Comparison of ENCODE assay signal across 16 mouse cellular contexts in genomic region chr3:87958476-87958875, GRCm38 (mm10). TPM values are rescaled to one million over a fixed set of nuclear protein-coding genes. Genes with fewer than 3 reads are reported as not detected.
DNase-seq lines count a peak whose midpoint lies in the region; ATAC-seq and TF ChIP-seq lines count a peak whose summit lies in the region.
"Had no signal": no experiment of that assay in that cellular context is flagged by ENCODE, and none has a peak within 500 bp of the region (broad histone marks: within the 10 kb centered on the region; RNA-seq: fewer than 3 reads in every experiment).

No protein-coding gene starts in this region.

- H3K4me3 ChIP-seq in forebrain, embryonic 11.5 days (ENCODE audit: low read depth, low read length), result no peak overlapping the region
- no peak overlapping the region for H3K4me3 ChIP-seq in forebrain, embryonic 16.5 days (replicated peaks; ENCODE audit: low read length)
- no peak overlapping the region for H3K4me3 ChIP-seq in kidney, embryonic 16.5 days (ENCODE audit: low read length)
- no peak overlapping the region for H3K4me3 ChIP-seq in embryonic facial prominence, embryonic 13.5 days
- H3K4me3 ChIP-seq in limb, embryonic 14.5 days (replicated peaks; ENCODE audit: low read length), result no peak overlapping the region
- H3K4me3 ChIP-seq: heart, embryonic 15.5 days; hindbrain, embryonic 12.5 days had no signal

- H3K27me3 ChIP-seq in forebrain, embryonic 11.5 days (ENCODE audit: control insufficient read depth, insufficient read depth, low read length), result no peaks in the 10 kb centered on the region
- no peaks in the 10 kb centered on the region for H3K27me3 ChIP-seq in forebrain, embryonic 16.5 days (replicated peaks; ENCODE audit: control insufficient read depth, insufficient read depth, low read length)
- H3K27me3 ChIP-seq in kidney, embryonic 16.5 days (ENCODE audit: insufficient read depth, low read length), result no peaks in the 10 kb centered on the region
- H3K27me3 ChIP-seq in embryonic facial prominence, embryonic 13.5 days, result no peaks in the 10 kb centered on the region
- no peaks in the 10 kb centered on the region for H3K27me3 ChIP-seq in limb, embryonic 14.5 days (ENCODE audit: control insufficient read depth, insufficient read depth, low read length)
- H3K27me3 ChIP-seq: hindbrain, embryonic 12.5 days; Patski had no signal

- WGBS in forebrain, embryonic 11.5 days, result 25% methylated on average over 4 of the region's 4 CpGs
- 28% methylated on average over 4 of the region's 4 CpGs for WGBS in forebrain, embryonic 16.5 days
- WGBS in kidney, embryonic 16.5 days, result 8% methylated on average over 4 of the region's 4 CpGs
- WGBS in embryonic facial prominence, embryonic 13.5 days, result 21% methylated on average over 4 of the region's 4 CpGs
- 34% methylated on average over 4 of the region's 4 CpGs for WGBS in limb, embryonic 14.5 days

- no peak for DNase-seq in forebrain, embryonic 11.5 days (ENCODE audit: low spot score)
- no peak for DNase-seq in kidney, postnatal 14 days
- no peak for DNase-seq in limb, embryonic 14.5 days (ENCODE audit: low spot score)
- DNase-seq in testis, postnatal 14 days (ENCODE audit: low spot score), result no peak
- DNase-seq: cerebellum, postnatal 14 days; gastrocnemius, postnatal 36 days; lung, postnatal 10 days; retina, postnatal 1 day had no signal

- H3K4me2 ChIP-seq in forebrain, embryonic 11.5 days (ENCODE audit: low read depth, low read length, severe bottlenecking), result no peak overlapping the region
- no peak overlapping the region for H3K4me2 ChIP-seq in forebrain, embryonic 16.5 days (ENCODE audit: low read length)
- no peak overlapping the region for H3K4me2 ChIP-seq in kidney, embryonic 16.5 days (replicated peaks; ENCODE audit: low read depth, low read length)
- H3K4me2 ChIP-seq in embryonic facial prominence, embryonic 13.5 days, result no peak overlapping the region
- H3K4me2 ChIP-seq in limb, embryonic 14.5 days (replicated peaks; ENCODE audit: low read depth, low read length, severe bottlenecking), result no peak overlapping the region
- H3K4me2 ChIP-seq: heart, embryonic 15.5 days; hindbrain, embryonic 12.5 days had no signal

- peaks cover 20% of the 10 kb centered on the region for H3K4me1 ChIP-seq in forebrain, embryonic 11.5 days (replicated peaks; ENCODE audit: control insufficient read depth, insufficient read depth, low read length)
- peaks cover 15% of the 10 kb centered on the region for H3K4me1 ChIP-seq in forebrain, embryonic 16.5 days (replicated peaks; ENCODE audit: control insufficient read depth, insufficient read depth, low read length)
- peaks cover 26% of the 10 kb centered on the region; the same call in 1 of the 2 replicates for H3K4me1 ChIP-seq in kidney, embryonic 16.5 days (ENCODE audit: insufficient read depth, low read length)
- peaks cover 35% of the 10 kb centered on the region for H3K4me1 ChIP-seq in embryonic facial prominence, embryonic 13.5 days
- H3K4me1 ChIP-seq in limb, embryonic 14.5 days (ENCODE audit: control insufficient read depth, insufficient read depth, low read length), result peaks cover 29% of the 10 kb centered on the region

- ATAC-seq in forebrain, embryonic 11.5 days (replicated peaks; ENCODE audit: low FRiP score), result no peak
- no peak for ATAC-seq in forebrain, embryonic 16.5 days
- ATAC-seq in kidney, embryonic 16.5 days (ENCODE audit: low FRiP score, low TSS enrichment), result no peak
- ATAC-seq in embryonic facial prominence, embryonic 13.5 days (ENCODE audit: insufficient number of reproducible peaks, insufficient read depth, low FRiP score, low TSS enrichment, low read depth), result no peak
- ATAC-seq in limb, embryonic 14.5 days (ENCODE audit: low FRiP score, low read depth), result no peak
- ATAC-seq: intestine, embryonic 16.5 days; Patski had no signal

- H3K36me3 ChIP-seq in forebrain, embryonic 11.5 days (ENCODE audit: control insufficient read depth, insufficient read depth, low read length), result no peaks in the 10 kb centered on the region; the same call in 1 of the 2 replicates
- no peaks in the 10 kb centered on the region for H3K36me3 ChIP-seq in forebrain, embryonic 16.5 days (ENCODE audit: control insufficient read depth, insufficient read depth)
- H3K36me3 ChIP-seq in kidney, embryonic 16.5 days (ENCODE audit: insufficient read depth, low read length), result no peaks in the 10 kb centered on the region
- peaks cover 16% of the 10 kb centered on the region for H3K36me3 ChIP-seq in embryonic facial prominence, embryonic 13.5 days
- peaks cover 16% of the 10 kb centered on the region for H3K36me3 ChIP-seq in limb, embryonic 14.5 days (ENCODE audit: control insufficient read depth, insufficient read depth, low read length)
- H3K36me3 ChIP-seq: heart, embryonic 15.5 days had no signal

- 0 out of 2 replicates have a peak overlapping the region, but pooled peaks have one; percentile 5 for H3K9ac ChIP-seq in forebrain, embryonic 11.5 days (ENCODE audit: low read length)
- no peak overlapping the region for H3K9ac ChIP-seq in forebrain, embryonic 16.5 days (replicated peaks; ENCODE audit: low read depth, low read length)
- H3K9ac ChIP-seq in kidney, embryonic 16.5 days (replicated peaks; ENCODE audit: low read length), result no peak overlapping the region; the same call in 1 of the 2 replicates
- no peak overlapping the region for H3K9ac ChIP-seq in embryonic facial prominence, embryonic 13.5 days
- H3K9ac ChIP-seq in limb, embryonic 14.5 days (ENCODE audit: low read depth, low read length, severe bottlenecking), result no peak overlapping the region
- H3K9ac ChIP-seq: heart, embryonic 15.5 days; hindbrain, embryonic 12.5 days; liver, embryonic 14.5 days had no signal

- no peak for TF ChIP-seq POLR2A in limb, embryonic 14.5 days (IDR thresholded peaks at IDR 0.05; ENCODE audit: borderline replicate concordance, extremely low read depth, insufficient read depth, insufficient read length)

- no peaks in the 10 kb centered on the region for H3K9me3 ChIP-seq in forebrain, embryonic 11.5 days (ENCODE audit: control insufficient read depth, low read length)
- no peaks in the 10 kb centered on the region for H3K9me3 ChIP-seq in forebrain, embryonic 16.5 days (ENCODE audit: control insufficient read depth, low read length)
- no peaks in the 10 kb centered on the region for H3K9me3 ChIP-seq in kidney, embryonic 16.5 days (ENCODE audit: low read length)
- no peaks in the 10 kb centered on the region for H3K9me3 ChIP-seq in embryonic facial prominence, embryonic 13.5 days
- H3K9me3 ChIP-seq in limb, embryonic 14.5 days (ENCODE audit: control insufficient read depth, low read length), result no peaks in the 10 kb centered on the region
- H3K9me3 ChIP-seq: heart, embryonic 15.5 days; hindbrain, embryonic 12.5 days had no signal

- H3K27ac ChIP-seq in forebrain, embryonic 11.5 days (ENCODE audit: low read depth, low read length), result no peak overlapping the region
- no peak overlapping the region for H3K27ac ChIP-seq in forebrain, embryonic 16.5 days (ENCODE audit: low read length)
- H3K27ac ChIP-seq in kidney, embryonic 16.5 days (ENCODE audit: low read length), result peak overlapping the region; percentile 76
- peak overlapping the region; percentile 99 for H3K27ac ChIP-seq in embryonic facial prominence, embryonic 13.5 days
- peak overlapping the region; percentile 43; the same call in 1 of the 2 replicates for H3K27ac ChIP-seq in limb, embryonic 14.5 days (replicated peaks; ENCODE audit: low read depth, low read length)
- H3K27ac ChIP-seq: heart, embryonic 15.5 days; liver, embryonic 14.5 days had no signal

RNA-seq across cellular contexts. Expression of gene Crabp2, which starts 10.0 kb away (rescaled TPM):
- polyA plus RNA-seq in forebrain, embryonic 11.5 days (2014; fragmentation: Nextera tagmentation; extraction: Ambion mirVana), result 409 and 417 TPM in 2 replicates
- 18.9 and 19.4 TPM in 2 replicates for polyA plus RNA-seq in forebrain, embryonic 16.5 days (2015; fragmentation: Nextera tagmentation; extraction: Ambion mirVana)
- 62.0 and 67.8 TPM in 2 replicates for polyA plus RNA-seq in kidney, embryonic 16.5 days (2015; fragmentation: Nextera tagmentation; extraction: Ambion mirVana)
- polyA plus RNA-seq in embryonic facial prominence, embryonic 13.5 days (2015; fragmentation: Nextera tagmentation; extraction: Ambion mirVana), result 345 and 370 TPM in 2 replicates
- 176 and 192 TPM in 2 replicates for polyA plus RNA-seq in limb, embryonic 14.5 days (2012; rRNA removed)
- 267 and 331 TPM in 2 replicates for polyA plus RNA-seq in limb, embryonic 14.5 days (2014; fragmentation: Nextera tagmentation; extraction: Ambion mirVana)

RNA-seq across cellular contexts. Expression of gene Nes, which starts 12.4 kb away (rescaled TPM):
- polyA plus RNA-seq in forebrain, embryonic 11.5 days (2014; fragmentation: Nextera tagmentation; extraction: Ambion mirVana), result 92.0 and 99.9 TPM in 2 replicates
- 35.7 and 41.6 TPM in 2 replicates for polyA plus RNA-seq in forebrain, embryonic 16.5 days (2015; fragmentation: Nextera tagmentation; extraction: Ambion mirVana)
- 25.7 and 26.6 TPM in 2 replicates for polyA plus RNA-seq in kidney, embryonic 16.5 days (2015; fragmentation: Nextera tagmentation; extraction: Ambion mirVana)
- polyA plus RNA-seq in embryonic facial prominence, embryonic 13.5 days (2015; fragmentation: Nextera tagmentation; extraction: Ambion mirVana), result 13.8 and 17.7 TPM in 2 replicates
- polyA plus RNA-seq in limb, embryonic 14.5 days (2012; rRNA removed), result 28.4 and 36.0 TPM in 2 replicates
- 24.5 and 28.7 TPM in 2 replicates for polyA plus RNA-seq in limb, embryonic 14.5 days (2014; fragmentation: Nextera tagmentation; extraction: Ambion mirVana)

RNA-seq across cellular contexts. Expression of gene Rrnad1, which starts 28.0 kb away (rescaled TPM):
- polyA plus RNA-seq in forebrain, embryonic 11.5 days (2014; fragmentation: Nextera tagmentation; extraction: Ambion mirVana), result 22.2 and 23.2 TPM in 2 replicates
- polyA plus RNA-seq in forebrain, embryonic 16.5 days (2015; fragmentation: Nextera tagmentation; extraction: Ambion mirVana), result 18.4 and 23.5 TPM in 2 replicates
- 19.9 and 22.7 TPM in 2 replicates for polyA plus RNA-seq in kidney, embryonic 16.5 days (2015; fragmentation: Nextera tagmentation; extraction: Ambion mirVana)
- polyA plus RNA-seq in embryonic facial prominence, embryonic 13.5 days (2015; fragmentation: Nextera tagmentation; extraction: Ambion mirVana), result 21.1 and 25.2 TPM in 2 replicates
- polyA plus RNA-seq in limb, embryonic 14.5 days (2012; rRNA removed), result 53.6 and 61.8 TPM in 2 replicates
- 15.6 and 18.7 TPM in 2 replicates for polyA plus RNA-seq in limb, embryonic 14.5 days (2014; fragmentation: Nextera tagmentation; extraction: Ambion mirVana)

RNA-seq across cellular contexts. Expression of gene Isg20l2, which starts 28.4 kb away (rescaled TPM):
- polyA plus RNA-seq in forebrain, embryonic 11.5 days (2014; fragmentation: Nextera tagmentation; extraction: Ambion mirVana), result 73.9 and 78.7 TPM in 2 replicates
- 43.5 and 49.4 TPM in 2 replicates for polyA plus RNA-seq in forebrain, embryonic 16.5 days (2015; fragmentation: Nextera tagmentation; extraction: Ambion mirVana)
- 60.2 and 68.7 TPM in 2 replicates for polyA plus RNA-seq in kidney, embryonic 16.5 days (2015; fragmentation: Nextera tagmentation; extraction: Ambion mirVana)
- polyA plus RNA-seq in embryonic facial prominence, embryonic 13.5 days (2015; fragmentation: Nextera tagmentation; extraction: Ambion mirVana), result 69.0 and 74.3 TPM in 2 replicates
- polyA plus RNA-seq in limb, embryonic 14.5 days (2012; rRNA removed), result 35.7 and 39.7 TPM in 2 replicates
- 26.7 and 27.0 TPM in 2 replicates for polyA plus RNA-seq in limb, embryonic 14.5 days (2014; fragmentation: Nextera tagmentation; extraction: Ambion mirVana)

RNA-seq across cellular contexts. Expression of gene Mrpl24, which starts 39.2 kb away (rescaled TPM):
- polyA plus RNA-seq in forebrain, embryonic 11.5 days (2014; fragmentation: Nextera tagmentation; extraction: Ambion mirVana), result 69.4 and 74.5 TPM in 2 replicates
- polyA plus RNA-seq in forebrain, embryonic 16.5 days (2015; fragmentation: Nextera tagmentation; extraction: Ambion mirVana), result 63.4 and 64.3 TPM in 2 replicates
- polyA plus RNA-seq in kidney, embryonic 16.5 days (2015; fragmentation: Nextera tagmentation; extraction: Ambion mirVana), result 76.1 and 80.1 TPM in 2 replicates
- 80.1 and 84.0 TPM in 2 replicates for polyA plus RNA-seq in embryonic facial prominence, embryonic 13.5 days (2015; fragmentation: Nextera tagmentation; extraction: Ambion mirVana)
- polyA plus RNA-seq in limb, embryonic 14.5 days (2012; rRNA removed), result 88.6 and 124 TPM in 2 replicates
- polyA plus RNA-seq in limb, embryonic 14.5 days (2014; fragmentation: Nextera tagmentation; extraction: Ambion mirVana), result 66.2 and 75.7 TPM in 2 replicates

Comparison
In these comparisons a context has a peak if more than half of its experiments do, and no peak if none do; other contexts are left out.
1. H3K27ac ChIP-seq: peak in kidney, embryonic 16.5 days (single experiment), embryonic facial prominence, embryonic 13.5 days (single experiment) and limb, embryonic 14.5 days (single experiment); none in forebrain, embryonic 11.5 days (single experiment) and forebrain, embryonic 16.5 days (single experiment).